Mouse (Mus musculus) erythroblast, embryonic 14.5 days (primary cell): Measurements from ENCODE around the gene Igf2bp2.

Experiments
- GATA1 ChIP-seq: IDR thresholded peaks from 2 replicates; pipeline ENCODE4 v1.6.1; 2012; ENCODE audit warnings: low read length, inconsistent platforms, mixed read lengths
- TAL1 ChIP-seq: IDR thresholded peaks from 3 replicates; pipeline ENCODE4 v1.6.1; 2012; ENCODE audit warnings: low read length, inconsistent platforms, mixed read lengths

GRCm38 (mm10) chr16:22185411-22185810, 22.3 kb upstream of the Igf2bp2 start:
- TF ChIP-seq GATA1 = no peak
- no peak for TF ChIP-seq TAL1
